Mouse (Mus musculus): ENCODE measurements around the gene Nek11. TPM values are rescaled to one million over a fixed set of nuclear protein-coding genes. Genes with fewer than 3 reads are reported as not detected.

The Nek11 gene
- polyA plus RNA-seq, 1 experiment from 2014 or later = 0.07 TPM

GRCm38 (mm10) chr9:105252349-105253041 is 142.8 kb downstream of the Nek11 start:
- Histone ChIP-seq H3K27ac (no peak overlapping the region), H3K4me1 (no peaks in the 10 kb centered on the region), H3K9me3 (replicated peaks) (0 out of 2 replicates have a peak, but pooled peaks cover 28% of the 10 kb centered on the region), H3K36me3 (no peaks in the 10 kb centered on the region), H3K27me3 (replicated peaks) (no peaks in the 10 kb centered on the region), H3K4me2 (no peak overlapping the region), H3K4me3 (no peak overlapping the region), H3K9ac (no peak overlapping the region)
- 61% methylated on average over 4 of the region's 4 CpGs for WGBS (ENCODE audit: insufficient replicate concordance)
- no peak for ATAC-seq

DNA sequence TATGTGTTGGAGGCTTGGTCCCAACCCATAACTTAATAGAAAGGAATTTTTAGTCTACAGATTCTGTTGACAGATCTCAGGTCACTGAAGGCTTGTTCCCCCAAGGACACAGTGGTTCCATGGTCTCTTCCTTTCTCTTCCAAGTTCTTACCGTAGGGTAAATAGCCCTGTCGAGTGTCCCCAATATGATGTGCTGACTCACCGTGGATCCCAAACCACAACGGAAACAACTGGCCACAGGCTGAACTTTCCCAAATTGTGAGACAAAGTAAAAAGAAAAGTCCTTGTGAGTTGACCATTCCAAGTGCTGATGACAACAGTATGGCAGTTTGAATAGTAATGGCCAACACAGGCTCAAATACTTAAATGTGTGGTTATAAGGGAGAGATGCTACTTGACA is 144.1 kb downstream of the Nek11 start:
- ATAC-seq = no peak
- H3K27ac ChIP-seq = no peak overlapping the region
- H3K4me2 ChIP-seq = no peak overlapping the region

DNA sequence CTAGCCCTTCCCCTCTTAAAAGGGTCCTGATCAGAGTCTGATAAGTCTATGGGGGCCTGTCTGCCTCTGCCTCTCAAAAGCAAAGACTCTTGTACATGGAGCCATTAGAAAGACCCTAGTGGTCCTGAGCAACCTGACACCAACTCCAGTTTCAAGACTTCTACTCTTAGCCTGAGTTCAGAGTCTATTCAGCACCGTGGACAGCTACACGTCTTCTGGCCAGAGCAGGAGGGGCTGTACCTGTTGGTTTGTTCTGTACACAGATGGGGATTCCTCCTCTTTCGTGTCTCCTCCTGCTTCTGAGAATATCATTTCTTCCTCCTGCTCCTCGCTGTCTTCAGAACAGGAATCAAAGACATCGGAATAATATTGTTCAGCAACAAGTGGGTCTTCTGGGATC is 151.3 kb downstream of the Nek11 start:
- Histone ChIP-seq H3K4me3 (no peak overlapping the region), H3K9me3 (replicated peaks) (0 out of 2 replicates have a peak, but pooled peaks cover 16% of the 10 kb centered on the region), H3K36me3 (no peaks in the 10 kb centered on the region), H3K27ac (no peak overlapping the region), H3K4me1 (no peaks in the 10 kb centered on the region), H3K27me3 (replicated peaks) (no peaks in the 10 kb centered on the region), H3K4me2 (no peak overlapping the region), H3K9ac (no peak overlapping the region)
- ATAC-seq = no peak
- 26% methylated on average over 5 of the region's 5 CpGs for WGBS (ENCODE audit: insufficient replicate concordance)

More for the DNA sequence above, 144.1 kb downstream of the Nek11 start:
- Histone ChIP-seq H3K4me3 (no peak overlapping the region), H3K9ac (no peak overlapping the region), H3K36me3 (no peaks in the 10 kb centered on the region), H3K4me1 (no peaks in the 10 kb centered on the region), H3K9me3 (replicated peaks) (0 out of 2 replicates have a peak, but pooled peaks cover 30% of the 10 kb centered on the region), H3K27me3 (replicated peaks) (no peaks in the 10 kb centered on the region)
- WGBS (ENCODE audit: insufficient replicate concordance) = 83% methylated on average over 4 of the region's 4 CpGs

GRCm38 (mm10) chr9:105214434-105214833 is 180.9 kb downstream of the Nek11 start:
- Histone ChIP-seq H3K4me2 (no peak overlapping the region), H3K9ac (no peak overlapping the region), H3K27me3 (replicated peaks) (no peaks in the 10 kb centered on the region), H3K9me3 (replicated peaks) (no peaks in the 10 kb centered on the region; the same call in 1 of the 2 replicates), H3K4me1 (no peaks in the 10 kb centered on the region), H3K27ac (no peak overlapping the region), H3K4me3 (no peak overlapping the region), H3K36me3 (no peaks in the 10 kb centered on the region)
- 33% methylated on average over 4 of the region's 4 CpGs for WGBS (ENCODE audit: insufficient replicate concordance)
- ATAC-seq = no peak

- Histone ChIP-seq H3K4me1 (no peaks in the 10 kb centered on the region), H3K9ac (no peak overlapping the region), H3K9me3 (replicated peaks) (peaks cover 6% of the 10 kb centered on the region; the same call in 1 of the 2 replicates), H3K27ac (no peak overlapping the region), H3K27me3 (replicated peaks) (no peaks in the 10 kb centered on the region), H3K36me3 (no peaks in the 10 kb centered on the region), H3K4me3 (no peak overlapping the region), H3K4me2 (no peak overlapping the region)
- 69% methylated on average over 1 of the region's 1 CpGs for WGBS (ENCODE audit: insufficient replicate concordance)
- ATAC-seq = no peak
Measured at GRCm38 (mm10) chr9:105200305-105200704, 195.0 kb downstream of the Nek11 start.

- Histone ChIP-seq H3K4me2 (no peak overlapping the region), H3K9ac (no peak overlapping the region), H3K4me3 (no peak overlapping the region), H3K27me3 (replicated peaks) (no peaks in the 10 kb centered on the region), H3K36me3 (no peaks in the 10 kb centered on the region), H3K4me1 (no peaks in the 10 kb centered on the region), H3K27ac (no peak overlapping the region), H3K9me3 (replicated peaks) (no peaks in the 10 kb centered on the region)
- ATAC-seq = no peak
- WGBS (ENCODE audit: insufficient replicate concordance) = 43% methylated on average over 3 of the region's 3 CpGs
Measured at GRCm38 (mm10) chr9:105186725-105187124, 208.6 kb downstream of the Nek11 start.

- H3K9me3 ChIP-seq (replicated peaks) = no peaks in the 10 kb centered on the region
- WGBS (ENCODE audit: insufficient replicate concordance) = 68% methylated on average over 3 of the region's 3 CpGs
- H3K27me3 ChIP-seq (replicated peaks) = no peaks in the 10 kb centered on the region
- no peak overlapping the region for H3K4me3 ChIP-seq
- no peaks in the 10 kb centered on the region for H3K36me3 ChIP-seq
- no peak overlapping the region for H3K27ac ChIP-seq
- no peak overlapping the region for H3K9ac ChIP-seq
- no peak for ATAC-seq
- H3K4me2 ChIP-seq = no peak overlapping the region
- no peaks in the 10 kb centered on the region for H3K4me1 ChIP-seq
Measured at GRCm38 (mm10) chr9:105182392-105182791, 212.9 kb downstream of the Nek11 start.

DNA sequence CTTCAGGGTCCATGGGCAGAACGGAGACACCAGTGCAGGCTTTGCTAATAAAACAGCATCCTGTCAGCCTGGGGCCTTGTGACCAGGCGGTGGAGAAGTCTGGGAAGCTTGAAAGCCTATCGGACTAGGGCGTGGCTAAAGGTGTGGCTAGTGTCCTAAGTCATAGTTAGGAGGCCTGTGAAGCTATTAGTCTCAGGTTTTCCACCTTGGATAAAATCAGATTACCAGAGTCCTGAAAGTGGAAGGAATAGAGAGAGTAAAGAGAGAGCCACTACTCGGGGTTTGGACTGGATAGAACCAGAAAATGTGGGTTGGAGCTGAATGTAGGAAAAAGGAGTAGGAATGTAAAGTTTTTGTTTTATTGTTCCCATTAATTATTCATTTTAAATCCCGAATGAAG is 250.3 kb downstream of the Nek11 start, which contains the start of gene 1700080E11Rik:
Gene 1700080E11Rik (minus strand): TSS at position 101 of the 400 bp plus-strand sequence.
- Histone ChIP-seq H3K27ac (no peak within 1 kb of the TSS), H3K4me3 (no peak within 1 kb of the TSS), H3K36me3 (no peaks in the 10 kb centered on the region), H3K9me3 (replicated peaks) (no peaks in the 10 kb centered on the region), H3K9ac (no peak within 1 kb of the TSS), H3K27me3 (replicated peaks) (no peaks in the 10 kb centered on the region), H3K4me1 (no peaks in the 10 kb centered on the region), H3K4me2 (no peak within 1 kb of the TSS)
- 61% methylated on average over 6 of the region's 6 CpGs for WGBS (ENCODE audit: insufficient replicate concordance)
- no peak for ATAC-seq

- Histone ChIP-seq H3K27me3 (replicated peaks) (no peaks in the 10 kb centered on the region), H3K9me3 (replicated peaks) (no peaks in the 10 kb centered on the region), H3K36me3 (no peaks in the 10 kb centered on the region), H3K4me2 (no peak overlapping the region), H3K4me1 (no peaks in the 10 kb centered on the region), H3K9ac (no peak overlapping the region), H3K27ac (no peak overlapping the region), H3K4me3 (no peak overlapping the region)
- ATAC-seq = no peak
- WGBS (ENCODE audit: insufficient replicate concordance) = 49% methylated on average over 6 of the region's 6 CpGs
Measured at GRCm38 (mm10) chr9:105139204-105139603, 256.1 kb downstream of the Nek11 start.

GRCm38 (mm10) chr9:105136404-105136803 is 258.9 kb downstream of the Nek11 start:
- no peak overlapping the region for H3K4me2 ChIP-seq
- no peaks in the 10 kb centered on the region for H3K27me3 ChIP-seq (replicated peaks)
- H3K9me3 ChIP-seq (replicated peaks) = no peaks in the 10 kb centered on the region
- H3K4me1 ChIP-seq = peaks cover 10% of the 10 kb centered on the region
- H3K9ac ChIP-seq = no peak overlapping the region
- ATAC-seq = no peak
- no peak overlapping the region for H3K27ac ChIP-seq
- H3K4me3 ChIP-seq = no peak overlapping the region
- no peaks in the 10 kb centered on the region for H3K36me3 ChIP-seq
- WGBS (ENCODE audit: insufficient replicate concordance) = 36% methylated on average over 1 of the region's 1 CpGs

GRCm38 (mm10) chr9:105134536-105134935 is 260.8 kb downstream of the Nek11 start:
- Histone ChIP-seq H3K9ac (no peak overlapping the region), H3K4me2 (no peak overlapping the region), H3K36me3 (no peaks in the 10 kb centered on the region), H3K4me3 (no peak overlapping the region), H3K27ac (no peak overlapping the region), H3K27me3 (replicated peaks) (no peaks in the 10 kb centered on the region), H3K4me1 (peaks cover 20% of the 10 kb centered on the region), H3K9me3 (replicated peaks) (no peaks in the 10 kb centered on the region)
- WGBS (ENCODE audit: insufficient replicate concordance) = 61% methylated on average over 5 of the region's 5 CpGs
- no peak for ATAC-seq

DNA sequence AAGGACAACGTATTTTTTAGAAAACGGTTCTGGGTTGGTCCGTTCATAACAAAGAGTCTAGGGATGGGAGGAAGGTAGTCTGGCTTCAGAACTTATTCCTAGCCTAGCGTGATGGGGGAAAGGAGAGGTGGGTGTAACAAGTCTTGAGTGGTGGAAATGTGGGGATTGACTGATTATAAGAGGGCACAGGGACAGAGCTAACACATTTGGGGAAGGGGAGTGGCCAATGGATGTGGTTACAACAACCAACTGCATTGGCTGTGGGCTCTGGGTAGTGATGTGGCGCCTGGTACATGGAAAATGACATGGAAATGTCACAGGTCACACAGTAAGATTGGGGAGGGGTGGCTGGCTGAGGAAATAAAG is 263.3 kb downstream of the Nek11 start:
- peak; percentile 27 for ATAC-seq
- Histone ChIP-seq H3K4me2 (peak overlapping the region; percentile 96), H3K9me3 (replicated peaks) (no peaks in the 10 kb centered on the region), H3K27ac (peak overlapping the region; percentile 73; the same call in 1 of the 2 replicates), H3K4me1 (peaks cover 25% of the 10 kb centered on the region), H3K4me3 (peak overlapping the region; percentile 79), H3K36me3 (no peaks in the 10 kb centered on the region), H3K27me3 (replicated peaks) (no peaks in the 10 kb centered on the region), H3K9ac (peak overlapping the region; percentile 50; the same call in 1 of the 2 replicates)
- 23% methylated on average over 5 of the region's 5 CpGs for WGBS (ENCODE audit: insufficient replicate concordance)

Data from liver, embryonic 12.5 days (tissue).